Mouse (Mus musculus) embryonic fibroblast, embryonic 13.5 days (primary cell): ENCODE data around the gene Gja1. TPM values are rescaled to one million over a fixed set of nuclear protein-coding genes. Genes with fewer than 3 reads are reported as not detected.
A peak's percentile ranks its signal among the peaks of the same experiment; 100 is the strongest.
"Not testable (repeated sequence)": the region's sequence is repeated elsewhere in the genome, so short reads cannot be mapped to it uniquely, and the experiment has no call there.

Experiments used
- H3K27ac ChIP-seq: 2 replicates; pipeline ENCODE4 v1.5.1; 2012; ENCODE audit warnings: low read length, control low read depth, inconsistent platforms; ENCODE audit not compliant: insufficient read depth
- H3K4me1 ChIP-seq: 2 replicates; pipeline ENCODE4 v1.6.1; 2011; ENCODE audit warnings: low read length; ENCODE audit not compliant: control insufficient read depth, insufficient read depth
- H3K4me3 ChIP-seq: 2 replicates; pipeline ENCODE4 v1.5.1; 2011; ENCODE audit warnings: mild to moderate bottlenecking, control low read depth, low read length; ENCODE audit not compliant: insufficient read depth
- CTCF ChIP-seq: IDR thresholded peaks from 2 replicates; pipeline ENCODE4 v1.5.1; 2011; ENCODE audit warnings: mild to moderate bottlenecking, control low read depth, low read length, moderate library complexity, borderline replicate concordance; ENCODE audit not compliant: insufficient read depth
- POLR2A ChIP-seq: IDR thresholded peaks from 2 replicates; pipeline ENCODE4 v1.6.1; 2011; ENCODE audit warnings: low read depth, mild to moderate bottlenecking, control low read depth, low read length, moderate library complexity
- polyA plus RNA-seq: library from polyadenylated mRNA; stranded (reverse); fragments of >200 nt; gene quantifications from 2 replicates; pipeline ENCODE4 v1.2.4, GENCODE M21; 2011; ENCODE audit warnings: low read depth; ENCODE audit not compliant: missing spikeins, insufficient read length

Gene Gja1
- polyA plus RNA-seq, 1 experiment: 242 TPM

DNA sequence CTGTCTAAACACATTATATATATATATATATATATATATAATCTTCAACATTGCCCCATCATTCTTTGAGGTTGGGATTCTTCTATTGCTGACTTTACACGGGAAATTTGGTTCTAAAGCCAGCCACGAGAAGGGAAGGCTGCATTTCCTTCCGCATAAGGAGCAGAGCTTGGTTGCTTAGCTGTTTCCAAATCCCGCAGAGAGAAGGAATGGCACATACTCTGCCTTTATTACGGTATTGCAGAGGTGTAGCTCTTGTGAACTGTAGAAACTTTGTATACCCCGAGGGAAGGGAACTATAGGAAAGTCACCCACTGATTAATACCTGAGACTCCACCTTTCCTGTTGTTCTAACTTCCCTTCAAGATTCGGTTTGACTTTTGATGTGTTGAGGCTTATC lies 2.6 kb downstream of the Gja1 start:
- peak overlapping the region; percentile 98 for H3K4me3 ChIP-seq
- H3K27ac ChIP-seq: peak overlapping the region; percentile 55
- H3K4me1 ChIP-seq: peaks cover 2% of the 10 kb centered on the region
- TF ChIP-seq CTCF (no peak), POLR2A (no peak)

- TF ChIP-seq CTCF (no peak), POLR2A (no peak)
- H3K4me3 ChIP-seq: no peak overlapping the region
- H3K27ac ChIP-seq: no peak overlapping the region
- H3K4me1 ChIP-seq: peaks cover 2% of the 10 kb centered on the region
These were observed 8.3 kb downstream of the Gja1 start for GRCm38 (mm10) chr10:56385195-56386109.

DNA sequence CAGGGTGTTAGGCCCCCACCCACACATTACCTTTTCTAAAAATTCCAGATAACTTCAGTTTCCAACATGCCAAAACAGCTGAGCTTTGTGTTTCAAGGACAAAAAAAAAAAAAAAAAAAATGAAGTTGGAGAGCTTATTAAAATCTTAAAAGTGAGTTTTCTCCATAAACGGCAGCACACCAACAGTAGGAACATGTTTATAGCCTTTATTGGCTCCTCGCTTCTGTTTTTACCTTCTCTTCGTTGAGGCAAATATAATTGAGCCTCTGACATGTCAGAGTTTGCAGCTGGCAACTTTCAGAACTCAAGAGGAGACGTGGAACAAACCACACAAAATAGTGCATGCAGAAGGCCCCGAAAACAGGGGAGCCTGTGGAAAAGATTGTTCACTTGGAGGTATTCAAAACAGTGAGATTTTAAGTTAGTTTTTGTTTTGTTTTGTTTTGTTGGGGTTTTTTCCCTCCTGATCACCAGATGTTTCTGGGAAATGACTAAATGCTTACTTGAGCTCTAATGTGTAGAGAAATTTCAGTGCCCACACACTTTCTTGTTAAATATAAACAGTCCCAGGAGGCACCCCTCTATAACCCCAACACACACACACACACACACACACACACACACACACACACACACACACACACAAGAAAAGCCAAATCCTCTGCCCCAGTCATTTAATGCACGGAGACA lies 16.1 kb downstream of the Gja1 start:
- no peak overlapping the region for H3K4me3 ChIP-seq

DNA sequence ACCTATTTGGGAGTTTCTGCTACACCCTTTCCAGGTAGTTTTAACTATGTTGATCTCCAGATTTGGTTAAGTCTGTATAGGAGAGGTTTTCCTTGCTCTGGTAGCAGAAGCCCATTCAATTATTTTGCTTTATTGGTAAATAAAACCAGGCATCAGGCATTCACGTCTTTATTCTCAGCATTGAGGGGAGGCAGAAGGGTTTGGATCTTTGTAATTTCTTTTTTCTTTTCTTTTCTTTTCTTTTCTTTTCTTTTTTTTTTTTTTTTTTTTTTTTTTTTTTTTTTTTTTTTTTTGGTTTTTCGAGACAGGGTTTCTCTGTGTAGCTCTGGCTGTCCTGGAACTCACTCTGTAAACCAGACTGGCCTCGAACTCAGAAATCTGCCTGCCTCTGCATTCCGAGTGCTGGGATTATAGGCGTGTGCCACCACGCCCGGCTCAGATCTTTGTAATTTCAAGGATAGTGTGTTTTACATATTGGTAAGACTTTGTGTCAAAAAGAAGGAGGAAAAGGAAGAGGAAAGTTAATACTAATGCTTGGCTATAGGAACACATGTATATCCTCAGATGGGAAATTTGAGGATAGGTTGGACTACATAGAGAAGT lies 16.8 kb downstream of the Gja1 start:
- H3K4me3 ChIP-seq, H3K4me1 ChIP-seq, H3K27ac ChIP-seq: not testable (repeated sequence)

More for the DNA sequence above, 16.1 kb downstream of the Gja1 start:
- Histone ChIP-seq H3K4me1 (no peaks in the 10 kb centered on the region), H3K27ac (peak overlapping the region; percentile 52)
- TF ChIP-seq CTCF (no peak), POLR2A (no peak)

DNA sequence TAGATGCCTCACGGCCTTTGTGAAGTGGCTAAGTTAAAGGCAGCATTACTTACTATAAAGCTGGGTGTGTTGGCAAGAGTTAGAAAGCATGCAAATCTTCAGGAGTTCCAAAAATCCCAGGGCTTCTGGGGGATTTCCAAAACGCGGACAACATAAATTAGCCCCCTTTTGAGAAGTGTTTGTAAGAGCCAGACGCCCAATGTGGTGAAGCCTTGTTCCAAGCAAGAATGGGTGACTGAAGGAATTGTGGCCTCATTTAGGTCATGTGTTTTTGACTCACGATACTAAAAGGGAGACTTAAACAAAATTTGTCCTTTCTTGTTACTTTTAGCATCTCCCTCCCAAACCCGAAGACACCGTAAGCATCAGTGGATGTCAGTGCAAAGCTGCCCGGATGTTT lies 20.7 kb downstream of the Gja1 start:
- Histone ChIP-seq H3K27ac (no peak overlapping the region), H3K4me1 (no peaks in the 10 kb centered on the region), H3K4me3 (no peak overlapping the region)
- TF ChIP-seq POLR2A (no peak), CTCF (no peak)

DNA sequence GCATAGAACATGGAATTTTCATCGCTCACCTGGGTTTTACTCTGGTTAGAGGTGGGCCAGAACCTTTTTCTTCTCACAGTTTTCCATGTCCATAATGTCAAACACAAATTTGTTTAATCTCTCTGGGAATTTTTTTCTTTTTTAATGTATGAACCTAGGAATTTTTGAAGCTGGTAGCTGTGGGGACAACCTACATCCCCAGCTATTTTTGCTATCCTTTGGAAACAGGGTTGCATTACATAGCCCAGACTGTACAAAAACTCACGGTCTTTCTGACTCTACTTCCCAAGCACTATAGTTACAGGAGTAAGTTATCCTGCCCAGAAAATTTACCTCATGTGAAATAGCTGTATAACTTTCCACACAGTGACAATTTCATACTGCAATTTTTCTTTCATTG lies 21.2 kb downstream of the Gja1 start:
- no peak overlapping the region for H3K4me3 ChIP-seq
- TF ChIP-seq POLR2A (no peak), CTCF (no peak)
- H3K4me1 ChIP-seq: no peaks in the 10 kb centered on the region
- no peak overlapping the region for H3K27ac ChIP-seq

DNA sequence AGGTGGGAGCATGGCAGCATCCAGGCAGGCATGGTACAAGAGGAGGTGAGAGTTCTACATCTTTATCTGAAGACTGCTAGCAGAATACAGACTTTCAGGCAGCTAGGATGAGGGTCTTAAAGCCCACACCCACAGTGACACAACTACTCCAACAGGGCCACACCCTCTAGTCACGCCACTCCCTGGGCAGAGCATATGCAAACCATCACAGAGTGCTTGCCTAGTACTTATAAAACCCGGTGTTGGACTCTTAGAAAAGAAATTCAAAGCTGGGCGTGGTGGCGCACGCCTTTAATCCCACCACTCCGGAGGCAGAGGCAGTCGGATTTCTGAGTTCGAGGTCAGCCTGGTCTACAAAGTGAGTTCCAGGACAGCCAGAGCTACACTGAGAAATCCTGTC lies 24.3 kb downstream of the Gja1 start:
- not testable (repeated sequence) for H3K4me3 ChIP-seq, H3K4me1 ChIP-seq, H3K27ac ChIP-seq

DNA sequence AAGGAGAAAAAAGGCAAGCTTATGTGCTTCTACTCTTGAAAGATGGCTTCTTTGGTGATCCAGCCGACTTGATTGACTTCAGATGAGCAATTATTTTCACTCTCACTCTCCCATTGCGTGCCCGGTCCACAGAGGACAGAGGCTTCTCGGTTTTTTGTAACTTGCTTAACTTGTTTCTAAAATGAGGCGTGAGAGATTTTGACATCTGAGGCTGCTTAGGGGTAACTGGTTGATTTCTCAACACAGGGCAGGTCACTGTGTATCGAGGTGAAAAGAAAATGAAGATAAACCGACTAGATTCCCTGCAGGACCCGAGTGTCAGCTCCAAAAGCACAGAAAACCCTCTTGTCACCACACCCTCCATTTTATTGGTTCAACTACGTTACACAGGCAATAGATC lies 28.8 kb downstream of the Gja1 start:
- no peaks in the 10 kb centered on the region for H3K4me1 ChIP-seq
- no peak for TF ChIP-seq CTCF
- no peak for TF ChIP-seq POLR2A
- no peak overlapping the region for H3K27ac ChIP-seq
- no peak overlapping the region for H3K4me3 ChIP-seq

GRCm38 (mm10) chr10:56406386-56407130 lies 29.4 kb downstream of the Gja1 start:
- Histone ChIP-seq H3K4me3 (no peak overlapping the region), H3K27ac (no peak overlapping the region), H3K4me1 (no peaks in the 10 kb centered on the region)
- TF ChIP-seq POLR2A: no peak
- TF ChIP-seq CTCF: no peak
